Mouse (Mus musculus): ENCODE results near the gene Hoxc9. TPM values are rescaled to one million over a fixed set of nuclear protein-coding genes. Genes with fewer than 3 reads are reported as not detected.

Hoxc9 gene
- polyA plus RNA-seq, 1 experiment from 2014 or later, result 0.16 TPM

- no peak overlapping the region for H3K9ac ChIP-seq (ENCODE audit: low read depth, low read length)
- H3K27me3 ChIP-seq (replicated peaks; ENCODE audit: control insufficient read depth, insufficient read depth, low read length), result peaks cover 69% of the 10 kb centered on the region
- no peak overlapping the region for H3K4me2 ChIP-seq (ENCODE audit: low read length)
- H3K4me1 ChIP-seq (ENCODE audit: control insufficient read depth, insufficient read depth, low read depth, low read length), result peaks cover 3% of the 10 kb centered on the region
- no peaks in the 10 kb centered on the region for H3K36me3 ChIP-seq (ENCODE audit: control insufficient read depth, insufficient read depth, low read length)
- no peak overlapping the region for H3K4me3 ChIP-seq (ENCODE audit: low read length)
- no peak for ATAC-seq
- H3K27ac ChIP-seq (ENCODE audit: low read depth, low read length), result no peak overlapping the region
- no peaks in the 10 kb centered on the region for H3K9me3 ChIP-seq (ENCODE audit: control insufficient read depth, low read length)
- WGBS, result 4% methylated on average over 11 of the region's 11 CpGs
Measured at GRCm38 (mm10) chr15:102980352-102980751, 4.1 kb downstream of the Hoxc9 start.

DNA sequence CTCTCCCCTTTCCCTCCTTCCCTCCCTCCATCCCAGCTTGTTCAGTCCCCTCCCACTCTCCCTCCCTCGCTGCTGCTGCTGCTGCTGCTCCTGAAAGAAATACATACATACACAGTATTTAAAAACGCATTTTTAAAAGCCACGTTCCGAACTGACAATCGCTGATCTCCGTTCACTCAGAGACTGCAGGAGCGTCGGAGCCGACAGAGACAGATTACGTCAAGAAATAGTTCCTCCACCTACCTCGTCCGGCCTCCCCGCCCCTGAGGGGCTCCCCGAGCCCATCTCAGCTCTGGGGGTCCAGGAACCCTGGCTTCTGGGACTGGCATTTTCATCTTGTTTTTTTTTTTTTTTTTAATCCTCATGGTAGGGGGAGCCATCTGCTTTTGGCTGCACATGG is 4.7 kb downstream of the Hoxc9 start:
- no peaks in the 10 kb centered on the region for H3K9me3 ChIP-seq (ENCODE audit: control insufficient read depth, low read length)
- no peak for ATAC-seq
- H3K4me2 ChIP-seq (ENCODE audit: low read length), result peak overlapping the region; percentile 6; the same call in 1 of the 2 replicates
- peak overlapping the region; percentile 24 for H3K4me3 ChIP-seq (ENCODE audit: low read length)
- under 1% methylated on average over 14 of the region's 14 CpGs for WGBS
- no peak overlapping the region for H3K27ac ChIP-seq (ENCODE audit: low read depth, low read length)
- peaks cover 69% of the 10 kb centered on the region for H3K27me3 ChIP-seq (replicated peaks; ENCODE audit: control insufficient read depth, insufficient read depth, low read length)
- no peak overlapping the region for H3K9ac ChIP-seq (ENCODE audit: low read depth, low read length)
- peaks cover 3% of the 10 kb centered on the region for H3K4me1 ChIP-seq (ENCODE audit: control insufficient read depth, insufficient read depth, low read depth, low read length)
- no peaks in the 10 kb centered on the region for H3K36me3 ChIP-seq (ENCODE audit: control insufficient read depth, insufficient read depth, low read length)

- Histone ChIP-seq H3K4me2 (ENCODE audit: low read length) (peak overlapping the region; percentile 6), H3K27me3 (replicated peaks; ENCODE audit: control insufficient read depth, insufficient read depth, low read length) (peaks cover 71% of the 10 kb centered on the region), H3K27ac (ENCODE audit: low read depth, low read length) (no peak overlapping the region), H3K9me3 (ENCODE audit: control insufficient read depth, low read length) (no peaks in the 10 kb centered on the region), H3K9ac (ENCODE audit: low read depth, low read length) (no peak overlapping the region), H3K4me3 (ENCODE audit: low read length) (peak overlapping the region; percentile 24), H3K4me1 (ENCODE audit: control insufficient read depth, insufficient read depth, low read depth, low read length) (peaks cover 3% of the 10 kb centered on the region), H3K36me3 (ENCODE audit: control insufficient read depth, insufficient read depth, low read length) (no peaks in the 10 kb centered on the region)
- WGBS, result under 1% methylated on average over 80 of the region's 88 CpGs
- ATAC-seq, result no peak
Measured at GRCm38 (mm10) chr15:102981379-102982288, 5.4 kb downstream of the Hoxc9 start.

- Histone ChIP-seq H3K4me1 (ENCODE audit: control insufficient read depth, insufficient read depth, low read depth, low read length) (peaks cover 3% of the 10 kb centered on the region), H3K9me3 (ENCODE audit: control insufficient read depth, low read length) (no peaks in the 10 kb centered on the region), H3K9ac (ENCODE audit: low read depth, low read length) (no peak overlapping the region), H3K27ac (ENCODE audit: low read depth, low read length) (no peak overlapping the region), H3K4me3 (ENCODE audit: low read length) (no peak overlapping the region), H3K36me3 (ENCODE audit: control insufficient read depth, insufficient read depth, low read length) (no peaks in the 10 kb centered on the region), H3K27me3 (replicated peaks; ENCODE audit: control insufficient read depth, insufficient read depth, low read length) (peaks cover 74% of the 10 kb centered on the region), H3K4me2 (ENCODE audit: low read length) (no peak overlapping the region)
- no peak for ATAC-seq
- 1% methylated on average over 12 of the region's 12 CpGs for WGBS
Measured at GRCm38 (mm10) chr15:102983716-102984115, 7.5 kb downstream of the Hoxc9 start.

GRCm38 (mm10) chr15:102984521-102984920 is 8.3 kb downstream of the Hoxc9 start:
- no peak overlapping the region for H3K4me2 ChIP-seq (ENCODE audit: low read length)
- H3K9me3 ChIP-seq (ENCODE audit: control insufficient read depth, low read length), result no peaks in the 10 kb centered on the region
- H3K4me3 ChIP-seq (ENCODE audit: low read length), result no peak overlapping the region
- no peaks in the 10 kb centered on the region for H3K36me3 ChIP-seq (ENCODE audit: control insufficient read depth, insufficient read depth, low read length)
- H3K27me3 ChIP-seq (replicated peaks; ENCODE audit: control insufficient read depth, insufficient read depth, low read length), result peaks cover 74% of the 10 kb centered on the region
- no peak overlapping the region for H3K27ac ChIP-seq (ENCODE audit: low read depth, low read length)
- no peak for ATAC-seq
- 3% methylated on average over 10 of the region's 10 CpGs for WGBS
- no peak overlapping the region for H3K9ac ChIP-seq (ENCODE audit: low read depth, low read length)
- H3K4me1 ChIP-seq (ENCODE audit: control insufficient read depth, insufficient read depth, low read depth, low read length), result peaks cover 3% of the 10 kb centered on the region

GRCm38 (mm10) chr15:102984925-102985324 is 8.7 kb downstream of the Hoxc9 start:
- WGBS, result 7% methylated on average over 3 of the region's 3 CpGs
- no peak overlapping the region for H3K4me2 ChIP-seq (ENCODE audit: low read length)
- no peak overlapping the region for H3K4me3 ChIP-seq (ENCODE audit: low read length)
- no peaks in the 10 kb centered on the region for H3K36me3 ChIP-seq (ENCODE audit: control insufficient read depth, insufficient read depth, low read length)
- H3K27me3 ChIP-seq (replicated peaks; ENCODE audit: control insufficient read depth, insufficient read depth, low read length), result peaks cover 74% of the 10 kb centered on the region
- H3K27ac ChIP-seq (ENCODE audit: low read depth, low read length), result no peak overlapping the region
- ATAC-seq, result no peak
- H3K4me1 ChIP-seq (ENCODE audit: control insufficient read depth, insufficient read depth, low read depth, low read length), result peaks cover 3% of the 10 kb centered on the region
- no peaks in the 10 kb centered on the region for H3K9me3 ChIP-seq (ENCODE audit: control insufficient read depth, low read length)
- no peak overlapping the region for H3K9ac ChIP-seq (ENCODE audit: low read depth, low read length)

DNA sequence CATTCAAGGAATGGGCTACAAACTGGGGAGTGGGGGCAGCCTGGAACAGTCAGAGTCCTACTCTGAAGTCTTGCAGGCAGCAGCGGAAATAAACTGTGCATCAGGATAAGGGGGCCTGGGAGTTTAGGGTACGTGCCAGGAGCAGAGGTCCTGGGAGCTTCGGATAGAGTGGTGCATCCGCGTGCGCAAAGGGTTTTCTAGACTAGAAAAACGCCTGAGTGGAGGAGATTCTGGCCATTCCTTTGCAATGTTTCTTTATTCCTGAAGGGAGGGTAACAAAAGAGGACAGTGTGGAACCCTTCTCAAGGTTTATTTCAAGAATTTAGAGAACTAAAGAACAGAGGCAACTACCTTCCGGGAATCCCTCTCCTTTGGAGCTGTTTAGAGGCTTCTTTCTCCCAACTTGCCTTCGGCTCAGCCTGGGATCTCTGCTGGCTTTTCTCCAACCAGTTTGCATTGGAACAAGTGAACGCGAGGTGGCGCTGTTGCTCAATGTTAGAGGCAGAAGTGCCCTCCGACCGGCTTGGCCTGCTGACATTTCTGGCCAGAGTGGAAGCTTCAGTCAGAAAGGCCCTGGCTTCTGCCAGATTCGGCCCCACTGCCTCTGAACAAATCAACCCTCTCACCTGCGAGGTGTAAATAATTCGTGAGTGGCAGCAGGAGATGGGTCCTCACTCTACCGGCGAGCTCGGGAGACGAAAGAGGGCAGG is 11.0 kb downstream of the Hoxc9 start:
- H3K27me3 ChIP-seq (replicated peaks; ENCODE audit: control insufficient read depth, insufficient read depth, low read length), result peaks cover 89% of the 10 kb centered on the region
- peak; percentile 40; the same call in 1 of the 2 replicates for ATAC-seq

GRCm38 (mm10) chr15:102988078-102988477 is 11.8 kb downstream of the Hoxc9 start:
- no peak overlapping the region for H3K4me2 ChIP-seq (ENCODE audit: low read length)
- 19% methylated on average over 5 of the region's 5 CpGs for WGBS
- ATAC-seq, result no peak
- no peaks in the 10 kb centered on the region for H3K36me3 ChIP-seq (ENCODE audit: control insufficient read depth, insufficient read depth, low read length)
- H3K9ac ChIP-seq (ENCODE audit: low read depth, low read length), result no peak overlapping the region
- no peaks in the 10 kb centered on the region for H3K9me3 ChIP-seq (ENCODE audit: control insufficient read depth, low read length)
- H3K27ac ChIP-seq (ENCODE audit: low read depth, low read length), result no peak overlapping the region
- peaks cover 89% of the 10 kb centered on the region for H3K27me3 ChIP-seq (replicated peaks; ENCODE audit: control insufficient read depth, insufficient read depth, low read length)
- H3K4me3 ChIP-seq (ENCODE audit: low read length), result no peak overlapping the region
- no peaks in the 10 kb centered on the region for H3K4me1 ChIP-seq (ENCODE audit: control insufficient read depth, insufficient read depth, low read depth, low read length)

More for the DNA sequence above, 11.0 kb downstream of the Hoxc9 start:
- H3K27ac ChIP-seq (ENCODE audit: low read depth, low read length), result no peak overlapping the region
- H3K4me1 ChIP-seq (ENCODE audit: control insufficient read depth, insufficient read depth, low read depth, low read length), result no peaks in the 10 kb centered on the region
- WGBS, result 3% methylated on average over 21 of the region's 21 CpGs
- no peak overlapping the region for H3K4me3 ChIP-seq (ENCODE audit: low read length)
- H3K9me3 ChIP-seq (ENCODE audit: control insufficient read depth, low read length), result no peaks in the 10 kb centered on the region
- H3K4me2 ChIP-seq (ENCODE audit: low read length), result no peak overlapping the region
- no peak overlapping the region for H3K9ac ChIP-seq (ENCODE audit: low read depth, low read length)
- H3K36me3 ChIP-seq (ENCODE audit: control insufficient read depth, insufficient read depth, low read length), result no peaks in the 10 kb centered on the region

Data from hindbrain, embryonic 16.5 days (tissue).